Mouse (Mus musculus) urinary bladder, postnatal 0 days (tissue): ENCODE measurements around the gene Tctn3. TPM values are rescaled to one million over a fixed set of nuclear protein-coding genes. Genes with fewer than 3 reads are reported as not detected.

Experiments
- polyA plus RNA-seq: library from polyadenylated mRNA; unstranded; fragments of >200 nt; fragmentation: Nextera tagmentation; extraction: Ambion mirVana; gene quantifications from 2 replicates; pipeline ENCODE4 v1.2.1, GENCODE M21; 2015

Gene Tctn3
- 6.1 and 6.9 TPM in 2 replicates for polyA plus RNA-seq

DNA sequence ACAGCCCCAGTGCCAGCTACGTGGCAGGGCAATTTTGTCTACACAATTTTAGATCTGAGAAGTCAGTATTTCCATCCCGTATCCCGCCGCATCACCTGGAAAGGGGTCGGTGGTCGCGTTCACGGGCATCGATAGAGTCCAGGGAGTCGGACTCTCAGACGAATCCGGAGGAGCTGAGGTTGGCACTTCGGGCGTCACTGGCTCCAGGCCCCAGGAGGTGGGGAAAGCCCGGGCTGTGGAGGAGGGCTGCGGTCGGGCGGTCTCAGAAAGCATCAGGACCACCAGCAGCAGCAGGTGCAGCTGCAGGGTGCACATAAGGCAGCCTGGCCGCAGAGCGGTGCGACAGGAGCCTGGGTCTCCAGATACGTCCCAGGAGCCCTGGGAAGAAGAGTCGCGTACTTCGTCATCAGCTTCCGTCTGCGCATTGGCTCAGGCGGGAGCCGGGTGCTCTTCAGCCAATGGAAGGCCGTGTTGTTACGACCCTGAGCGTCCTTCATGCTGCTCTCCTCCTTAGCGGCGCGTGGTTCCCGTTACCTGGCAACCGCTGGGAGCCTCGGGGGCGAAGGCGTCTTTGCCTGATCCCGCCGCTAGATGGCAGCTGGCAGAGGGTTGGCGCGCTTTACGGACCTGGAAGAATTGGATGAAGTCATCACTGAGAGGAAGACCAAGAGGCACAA lies at the start of gene Tctn3, which contains the start of gene Entpd1:
Tctn3 (minus strand) TSS at position 404 of the 677 bp plus-strand sequence.
Entpd1 (plus strand) TSS at position 537 of the 677 bp plus-strand sequence.

GRCm38 (mm10) chr19:40588293-40588654 lies 23.8 kb downstream of the Tctn3 start, which contains the start of gene Aldh18a1:
Gene Aldh18a1 (minus strand): TSS chr19:40588463.

Other genes with a start within 250 kb of the Tctn3 start
- gene Sorbs1, start 98.5 kb downstream of the Tctn3 start, polyA plus RNA-seq = 720 and 898 TPM in 2 replicates
- 126 and 141 TPM in 2 replicates for gene Aldh18a1, start 23.8 kb downstream of the Tctn3 start, polyA plus RNA-seq
- gene Entpd1, start 133 bp upstream of the Tctn3 start, polyA plus RNA-seq = 43.5 and 47.6 TPM in 2 replicates
- gene Cc2d2b, start 136.5 kb upstream of the Tctn3 start, polyA plus RNA-seq = 0.13 and 0.26 TPM in 2 replicates
- 2.9 and 3.2 TPM in 2 replicates for gene Ccnj, start 219.0 kb upstream of the Tctn3 start, polyA plus RNA-seq